In the genomic region with DNA sequence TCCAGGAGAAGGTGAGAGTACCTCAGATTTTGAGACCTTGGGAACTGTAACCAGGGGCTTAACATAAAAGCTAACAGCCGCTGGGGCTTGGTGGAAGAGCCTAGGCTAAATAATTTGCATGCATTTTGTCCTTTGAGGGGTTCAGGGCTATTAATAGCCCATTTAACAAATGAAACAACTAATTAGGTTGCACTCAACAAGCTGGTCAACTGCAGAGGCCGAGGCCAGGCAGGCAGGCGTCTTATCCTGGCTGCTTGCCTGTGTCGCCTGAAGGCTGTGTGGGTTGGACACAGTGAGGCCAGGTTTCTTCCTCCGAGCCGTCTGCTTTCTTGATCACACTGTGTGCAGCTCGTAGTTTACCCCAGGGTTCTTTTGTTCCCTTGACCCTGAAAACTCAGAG, we compare ENCODE assay signal across 9 mouse cellular contexts. TPM values are rescaled to one million over a fixed set of nuclear protein-coding genes. Genes with fewer than 3 reads are reported as not detected.
DNase-seq lines count a peak whose midpoint lies in the region; ATAC-seq lines count a peak whose summit lies in the region.
"Had no signal": no experiment of that assay in that cellular context is flagged by ENCODE, and none has a peak within 500 bp of the region (broad histone marks: within the 10 kb centered on the region; RNA-seq: fewer than 3 reads in every experiment).

No protein-coding gene starts in this region.

- peaks cover 15% of the 10 kb centered on the region; the same call in 1 of the 2 replicates for H3K27me3 ChIP-seq in midbrain, embryonic 10.5 days (ENCODE audit: low read depth, poor library complexity, severe bottlenecking)
- no peaks in the 10 kb centered on the region for H3K27me3 ChIP-seq in midbrain, embryonic 11.5 days (ENCODE audit: control insufficient read depth, insufficient read depth, low read length)
- H3K27me3 ChIP-seq in heart, embryonic 13.5 days (replicated peaks): no peaks in the 10 kb centered on the region
- H3K27me3 ChIP-seq in limb, embryonic 12.5 days: no peaks in the 10 kb centered on the region

- 52% methylated on average over 7 of the region's 7 CpGs for WGBS in midbrain, embryonic 10.5 days
- 59% methylated on average over 7 of the region's 7 CpGs for WGBS in midbrain, embryonic 11.5 days
- WGBS in heart, embryonic 13.5 days: 47% methylated on average over 7 of the region's 7 CpGs
- 16% methylated on average over 7 of the region's 7 CpGs for WGBS in limb, embryonic 12.5 days

- no peak overlapping the region for H3K9ac ChIP-seq in midbrain, embryonic 11.5 days (ENCODE audit: low read length)
- H3K9ac ChIP-seq in heart, embryonic 13.5 days: peak overlapping the region; percentile 94
- peak overlapping the region; percentile 77; the same call in 1 of the 2 replicates for H3K9ac ChIP-seq in limb, embryonic 12.5 days (replicated peaks)

- no peaks in the 10 kb centered on the region for H3K9me3 ChIP-seq in midbrain, embryonic 10.5 days (replicated peaks)
- no peaks in the 10 kb centered on the region for H3K9me3 ChIP-seq in midbrain, embryonic 11.5 days (ENCODE audit: control insufficient read depth, low read length)
- H3K9me3 ChIP-seq in heart, embryonic 13.5 days: no peaks in the 10 kb centered on the region
- no peaks in the 10 kb centered on the region for H3K9me3 ChIP-seq in limb, embryonic 12.5 days

- H3K36me3 ChIP-seq in midbrain, embryonic 10.5 days: peaks cover 5% of the 10 kb centered on the region; the same call in 1 of the 2 replicates
- H3K36me3 ChIP-seq in midbrain, embryonic 11.5 days (ENCODE audit: control insufficient read depth, insufficient read depth, low read length): no peaks in the 10 kb centered on the region
- H3K36me3 ChIP-seq in heart, embryonic 13.5 days: peaks cover 4% of the 10 kb centered on the region; the same call in 1 of the 2 replicates
- H3K36me3 ChIP-seq in limb, embryonic 12.5 days: peaks cover 7% of the 10 kb centered on the region; the same call in 1 of the 2 replicates

- peak overlapping the region; percentile 70; the same call in 1 of the 2 replicates for H3K4me3 ChIP-seq in midbrain, embryonic 10.5 days
- no peak overlapping the region for H3K4me3 ChIP-seq in midbrain, embryonic 11.5 days (ENCODE audit: low read depth, low read length)
- H3K4me3 ChIP-seq in heart, embryonic 13.5 days: peak overlapping the region; percentile 78; the same call in 1 of the 2 replicates
- H3K4me3 ChIP-seq in limb, embryonic 12.5 days (replicated peaks): peak overlapping the region; percentile 68; the same call in 1 of the 2 replicates

- H3K27ac ChIP-seq in midbrain, embryonic 10.5 days (replicated peaks): peak overlapping the region; percentile 84
- H3K27ac ChIP-seq in midbrain, embryonic 11.5 days (ENCODE audit: low read depth, low read length): no peak overlapping the region
- H3K27ac ChIP-seq in heart, embryonic 13.5 days (replicated peaks): peak overlapping the region; percentile 87
- H3K27ac ChIP-seq in limb, embryonic 12.5 days: peak overlapping the region; percentile 92
- H3K27ac ChIP-seq: macrophage had no signal

- H3K4me1 ChIP-seq in midbrain, embryonic 10.5 days: peaks cover 100% of the 10 kb centered on the region
- H3K4me1 ChIP-seq in midbrain, embryonic 11.5 days (ENCODE audit: control insufficient read depth, insufficient read depth, low read length): peaks cover 66% of the 10 kb centered on the region
- H3K4me1 ChIP-seq in heart, embryonic 13.5 days: peaks cover 88% of the 10 kb centered on the region
- peaks cover 86% of the 10 kb centered on the region for H3K4me1 ChIP-seq in limb, embryonic 12.5 days (replicated peaks)

- no peak overlapping the region for H3K4me2 ChIP-seq in midbrain, embryonic 11.5 days
- H3K4me2 ChIP-seq in heart, embryonic 13.5 days: peak overlapping the region; percentile 77
- H3K4me2 ChIP-seq in limb, embryonic 12.5 days: peak overlapping the region; percentile 87

- peak; percentile 65 for DNase-seq in adrenal gland, postnatal 10 days
- no peak for DNase-seq in adrenal gland, adult 8-10 months
- no peak for DNase-seq in midbrain, embryonic 10.5 days (ENCODE audit: low spot score)
- no peak for DNase-seq in midbrain, embryonic 11.5 days (ENCODE audit: low spot score, missing footprints)
- DNase-seq in gastrocnemius, postnatal 4 days (ENCODE audit: low spot score in 2 of 2): no peak

- no peak for ATAC-seq in midbrain, embryonic 11.5 days (ENCODE audit: low FRiP score)
- ATAC-seq in heart, embryonic 13.5 days (ENCODE audit: extremely low read depth, insufficient number of reproducible peaks, low FRiP score, low TSS enrichment): no peak
- ATAC-seq in limb, embryonic 12.5 days (ENCODE audit: insufficient number of reproducible peaks, insufficient read depth, low FRiP score, low TSS enrichment, low read depth): no peak
- no peak for ATAC-seq in megakaryocyte-erythroid progenitor cell, adult 5-6 weeks (replicated peaks; ENCODE audit: low FRiP score, low TSS enrichment, poor library complexity, severe bottlenecking)

RNA-seq across cellular contexts. Expression of gene Ralgds, which starts 22.7 kb away (rescaled TPM):
- 10 to 100 TPM; 31.5 to 47.4 TPM for total RNA-seq in adrenal gland, postnatal 10 days (2021)
- total RNA-seq in adrenal gland, adult 8-10 months (2022): 10 to 100 TPM; 33.3 to 51.0 (median 38.6) TPM
- 31.5 and 45.6 TPM in 2 replicates for polyA plus RNA-seq in midbrain, embryonic 10.5 days (2016; fragmentation: Nextera tagmentation; extraction: Ambion mirVana)
- polyA plus RNA-seq in midbrain, embryonic 11.5 days (2014; fragmentation: Nextera tagmentation; extraction: Ambion mirVana): 45.8 and 48.8 TPM in 2 replicates
- 19.2 and 20.3 TPM in 2 replicates for polyA plus RNA-seq in heart, embryonic 13.5 days (2015; fragmentation: Nextera tagmentation; extraction: Ambion mirVana)
- polyA plus RNA-seq in limb, embryonic 12.5 days (2016; fragmentation: Nextera tagmentation; extraction: Ambion mirVana): 42.7 and 54.7 TPM in 2 replicates
- total RNA-seq in megakaryocyte-erythroid progenitor cell, adult 5-6 weeks (2014; fragmentation: Nextera tagmentation): 1.7 and 5.5 TPM in 2 replicates
- total RNA-seq in megakaryocyte-erythroid progenitor cell, adult 5-6 weeks (2017): 0.56 and 0.88 TPM in 2 replicates
- 10 to 100 TPM; 68.2 to 79.3 TPM for total RNA-seq in gastrocnemius, postnatal 4 days (2021)

RNA-seq across cellular contexts. Expression of gene Cel, which starts 27.6 kb away (rescaled TPM):
- total RNA-seq in adrenal gland, postnatal 10 days (2021): under 1 TPM in 1 of 2 experiments, not detected in 1; 0.15 TPM
- total RNA-seq in adrenal gland, adult 8-10 months (2022): not detected
- polyA plus RNA-seq in midbrain, embryonic 10.5 days (2016; fragmentation: Nextera tagmentation; extraction: Ambion mirVana): not detected in 2 replicates
- 0.07 TPM in 1 of 2 replicates, not detected in the other for polyA plus RNA-seq in midbrain, embryonic 11.5 days (2014; fragmentation: Nextera tagmentation; extraction: Ambion mirVana)
- polyA plus RNA-seq in heart, embryonic 13.5 days (2015; fragmentation: Nextera tagmentation; extraction: Ambion mirVana): 0.31 TPM in 1 of 2 replicates, not detected in the other
- polyA plus RNA-seq in limb, embryonic 12.5 days (2016; fragmentation: Nextera tagmentation; extraction: Ambion mirVana): not detected in 2 replicates
- not detected in 2 replicates for total RNA-seq in megakaryocyte-erythroid progenitor cell, adult 5-6 weeks (2014; fragmentation: Nextera tagmentation)
- total RNA-seq in megakaryocyte-erythroid progenitor cell, adult 5-6 weeks (2017): not detected in 2 replicates
- total RNA-seq in gastrocnemius, postnatal 4 days (2021): not detected
- polyA plus RNA-seq: macrophage had no signal

RNA-seq across cellular contexts. Expression of gene Gm10134, which starts 29.8 kb away (rescaled TPM):
- 1 to 10 TPM; 2.6 to 3.2 TPM for total RNA-seq in adrenal gland, postnatal 10 days (2021)
- total RNA-seq in adrenal gland, adult 8-10 months (2022): 1 to 10 TPM; 3.0 to 5.1 (median 4.7) TPM
- 0.49 TPM in 1 of 2 replicates, not detected in the other for polyA plus RNA-seq in midbrain, embryonic 10.5 days (2016; fragmentation: Nextera tagmentation; extraction: Ambion mirVana)
- not detected in 2 replicates for polyA plus RNA-seq in midbrain, embryonic 11.5 days (2014; fragmentation: Nextera tagmentation; extraction: Ambion mirVana)
- 1.1 and 1.6 TPM in 2 replicates for polyA plus RNA-seq in heart, embryonic 13.5 days (2015; fragmentation: Nextera tagmentation; extraction: Ambion mirVana)
- polyA plus RNA-seq in limb, embryonic 12.5 days (2016; fragmentation: Nextera tagmentation; extraction: Ambion mirVana): 0.69 and 0.89 TPM in 2 replicates
- not detected in 2 replicates for total RNA-seq in megakaryocyte-erythroid progenitor cell, adult 5-6 weeks (2014; fragmentation: Nextera tagmentation)
- total RNA-seq in megakaryocyte-erythroid progenitor cell, adult 5-6 weeks (2017): not detected in 2 replicates
- 1 to 10 TPM; 1.7 to 2.7 TPM for total RNA-seq in gastrocnemius, postnatal 4 days (2021)

RNA-seq across cellular contexts. Expression of gene Gbgt1, which starts 39.0 kb away (rescaled TPM):
- total RNA-seq in adrenal gland, postnatal 10 days (2021): 1 to 10 TPM; 4.3 to 5.4 TPM
- 10 to 100 TPM in 1 of 4 experiments, 1 to 10 TPM in 3; 4.8 to 12.6 (median 6.7) TPM for total RNA-seq in adrenal gland, adult 8-10 months (2022)
- not detected in 2 replicates for polyA plus RNA-seq in midbrain, embryonic 10.5 days (2016; fragmentation: Nextera tagmentation; extraction: Ambion mirVana)
- 0.10 and 0.25 TPM in 2 replicates for polyA plus RNA-seq in midbrain, embryonic 11.5 days (2014; fragmentation: Nextera tagmentation; extraction: Ambion mirVana)
- 0.25 and 0.47 TPM in 2 replicates for polyA plus RNA-seq in heart, embryonic 13.5 days (2015; fragmentation: Nextera tagmentation; extraction: Ambion mirVana)
- polyA plus RNA-seq in limb, embryonic 12.5 days (2016; fragmentation: Nextera tagmentation; extraction: Ambion mirVana): 0.25 TPM in 1 of 2 replicates, not detected in the other
- total RNA-seq in megakaryocyte-erythroid progenitor cell, adult 5-6 weeks (2014; fragmentation: Nextera tagmentation): not detected in 2 replicates
- not detected in 2 replicates for total RNA-seq in megakaryocyte-erythroid progenitor cell, adult 5-6 weeks (2017)
- total RNA-seq in gastrocnemius, postnatal 4 days (2021): 1 to 10 TPM; 3.0 to 5.1 TPM

RNA-seq across cellular contexts. Expression of gene Gtf3c5, which starts 47.9 kb away (rescaled TPM):
- total RNA-seq in adrenal gland, postnatal 10 days (2021): 10 to 100 TPM; 15.5 to 21.5 TPM
- total RNA-seq in adrenal gland, adult 8-10 months (2022): 10 to 100 TPM; 21.4 to 26.3 (median 23.4) TPM
- 58.1 and 61.3 TPM in 2 replicates for polyA plus RNA-seq in midbrain, embryonic 10.5 days (2016; fragmentation: Nextera tagmentation; extraction: Ambion mirVana)
- polyA plus RNA-seq in midbrain, embryonic 11.5 days (2014; fragmentation: Nextera tagmentation; extraction: Ambion mirVana): 38.8 and 40.5 TPM in 2 replicates
- polyA plus RNA-seq in heart, embryonic 13.5 days (2015; fragmentation: Nextera tagmentation; extraction: Ambion mirVana): 29.8 and 30.9 TPM in 2 replicates
- 56.7 and 59.1 TPM in 2 replicates for polyA plus RNA-seq in limb, embryonic 12.5 days (2016; fragmentation: Nextera tagmentation; extraction: Ambion mirVana)
- 33.9 and 43.0 TPM in 2 replicates for total RNA-seq in megakaryocyte-erythroid progenitor cell, adult 5-6 weeks (2014; fragmentation: Nextera tagmentation)
- total RNA-seq in megakaryocyte-erythroid progenitor cell, adult 5-6 weeks (2017): 18.8 and 25.7 TPM in 2 replicates
- 10 to 100 TPM; 14.8 TPM for total RNA-seq in gastrocnemius, postnatal 4 days (2021)

Comparison
In these comparisons a context has a peak if more than half of its experiments do, and no peak if none do; other contexts are left out.
1. RNA of gene Ralgds, which starts 22.7 kb away (total RNA-seq): 68.2 to 79.3 TPM in gastrocnemius, postnatal 4 days, 31.5 to 47.4 TPM in adrenal gland, postnatal 10 days and 33.3 to 51.0 TPM in adrenal gland, adult 8-10 months; 0.56 to 5.5 TPM in megakaryocyte-erythroid progenitor cell, adult 5-6 weeks; every median in the first group is over 4 times any median in the second.